Mouse (Mus musculus) ES-E14 (cell line): ENCODE data around the gene Copz1.

ENCODE experiments used
- CHD2 ChIP-seq: IDR thresholded peaks from 2 replicates; pipeline ENCODE4 v1.6.1; 2014; ENCODE audit warnings: mild to moderate bottlenecking, low read depth, low read length, inconsistent platforms
- HCFC1 ChIP-seq: IDR thresholded peaks from 2 replicates; pipeline ENCODE4 v1.6.1; 2012; ENCODE audit warnings: low read length, inconsistent platforms, borderline replicate concordance; ENCODE audit not compliant: insufficient read depth
- MAFK ChIP-seq: IDR thresholded peaks from 2 replicates; pipeline ENCODE4 v1.6.1; 2014; ENCODE audit warnings: mild to moderate bottlenecking, low read depth, low read length, inconsistent platforms; ENCODE audit not compliant: insufficient read depth
- ZC3H11A ChIP-seq: IDR thresholded peaks from 2 replicates; pipeline ENCODE4 v1.6.1; 2012; ENCODE audit warnings: low read depth, mild to moderate bottlenecking, inconsistent platforms, low read length, borderline replicate concordance
- ZNF384 ChIP-seq: IDR thresholded peaks from 2 replicates; pipeline ENCODE4 v1.6.1; 2012; ENCODE audit warnings: low read depth, low read length, inconsistent platforms

GRCm38 (mm10) chr15:103293375-103293774, 20.9 kb downstream of the Copz1 start:
- TF ChIP-seq ZNF384 (0 out of 2 replicates have a peak, but pooled peaks have one; percentile 46), ZC3H11A (no peak), MAFK (no peak), CHD2 (no peak), HCFC1 (no peak)
